Mouse (Mus musculus) cerebellum, postnatal 36 days (tissue): ENCODE measurements around the gene F2r.

ENCODE experiments used
- DNase-seq, 2 experiments: peaks; one replicate each; pipeline ENCODE4 v3.0.0; 2021 to 2022; ENCODE audit warnings: mixed read lengths in 2 of 2

The F2r gene

DNA sequence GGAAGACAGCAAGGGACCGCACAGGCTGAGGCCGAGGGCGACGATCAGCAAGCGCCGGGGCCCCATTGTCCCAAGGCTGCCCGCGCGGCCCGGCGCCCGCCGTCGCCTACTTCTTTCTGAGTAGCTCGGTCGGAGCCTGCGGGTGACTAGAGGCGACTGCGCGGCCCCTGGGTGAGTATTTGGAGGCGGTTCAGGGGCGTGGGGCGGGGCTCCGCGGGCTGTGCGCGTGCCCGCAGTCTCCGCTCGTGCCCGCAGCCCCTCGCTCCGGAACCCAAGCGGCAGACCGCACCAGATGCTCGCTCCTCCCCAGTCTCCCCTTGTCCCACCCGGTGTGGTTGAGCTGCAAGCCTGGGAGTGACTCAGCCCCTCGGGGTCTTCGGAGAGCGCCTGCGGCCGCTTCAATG, at the start of gene F2r:
TSS of gene F2r (minus strand) at position 179 of the 404 bp plus-strand sequence.
- peak; percentile 48 for DNase-seq

DNA sequence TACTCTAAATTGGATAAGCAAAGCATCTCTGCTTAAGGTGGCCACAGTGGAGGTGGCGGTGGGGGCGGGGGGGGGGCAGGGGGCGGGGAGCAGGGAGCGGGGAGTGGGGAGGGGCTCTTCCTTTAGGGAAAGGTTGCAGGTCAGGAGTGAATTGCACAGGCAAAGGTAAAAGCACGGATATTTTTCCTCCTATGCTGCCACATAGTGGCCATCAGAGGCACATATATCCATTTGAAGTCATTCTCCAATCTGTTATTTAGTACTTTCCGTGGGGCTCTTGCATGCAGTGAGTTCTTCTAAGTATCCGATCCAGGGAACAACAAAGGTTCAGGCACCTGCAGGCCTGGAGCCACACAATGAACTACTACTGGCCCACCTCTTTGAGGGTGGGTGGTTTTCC, 49.0 kb upstream of the F2r start:
- DNase-seq = peak in 1 of 2 experiments; percentile 8

DNA sequence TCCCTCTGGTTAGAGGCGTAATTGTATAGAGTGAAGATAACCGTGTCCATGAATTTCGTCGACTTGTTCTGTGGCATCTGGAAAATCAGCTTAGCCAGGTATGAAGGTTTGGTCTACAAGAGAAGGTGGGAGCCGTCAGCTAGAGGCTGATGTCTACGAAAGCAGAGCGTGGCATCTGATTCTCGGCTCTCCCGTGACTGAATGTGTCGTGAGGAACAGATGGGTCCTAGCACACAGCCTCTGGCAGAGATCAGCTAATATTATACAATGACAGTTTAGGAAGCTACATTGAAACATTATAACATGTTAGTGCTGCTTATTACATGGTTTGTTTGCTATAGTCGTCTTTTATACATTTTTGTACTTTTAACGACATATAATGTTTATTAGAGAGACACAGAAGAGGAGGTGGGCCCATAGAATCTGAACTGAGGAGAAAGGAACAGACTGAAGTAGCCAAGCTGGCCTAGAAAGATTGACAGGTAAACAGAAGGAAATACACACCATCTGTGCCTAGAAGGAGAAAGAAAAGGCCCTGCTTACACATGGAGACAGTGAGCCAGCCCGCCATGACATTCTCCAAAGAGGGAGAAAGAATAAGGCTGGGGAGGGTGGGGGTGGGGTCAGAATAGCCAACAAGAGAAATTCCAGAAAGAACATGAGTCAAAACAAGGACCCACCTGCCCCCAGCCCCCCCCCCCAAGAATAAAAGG, 47.5 kb upstream of the F2r start:
- no peak for DNase-seq

DNA sequence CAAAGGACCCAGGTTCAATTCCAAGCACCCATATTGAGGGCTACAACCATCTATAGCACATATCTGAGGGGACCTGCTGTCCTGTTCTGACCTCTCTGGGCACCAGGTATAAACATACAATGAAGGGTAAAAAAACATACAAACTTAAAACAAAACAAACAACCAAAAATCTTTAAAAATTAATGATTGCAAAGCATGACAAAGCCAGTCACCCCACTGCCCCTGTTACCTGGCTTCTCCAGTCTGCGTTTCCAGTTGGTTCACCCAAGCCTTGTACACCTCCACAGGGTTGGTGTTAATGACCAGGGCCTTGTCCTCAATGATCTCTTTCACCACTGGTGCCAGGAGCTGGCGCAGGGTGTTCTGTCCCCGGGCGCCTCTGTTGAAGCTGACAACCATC, 45.5 kb upstream of the F2r start:
- no peak for DNase-seq

DNA sequence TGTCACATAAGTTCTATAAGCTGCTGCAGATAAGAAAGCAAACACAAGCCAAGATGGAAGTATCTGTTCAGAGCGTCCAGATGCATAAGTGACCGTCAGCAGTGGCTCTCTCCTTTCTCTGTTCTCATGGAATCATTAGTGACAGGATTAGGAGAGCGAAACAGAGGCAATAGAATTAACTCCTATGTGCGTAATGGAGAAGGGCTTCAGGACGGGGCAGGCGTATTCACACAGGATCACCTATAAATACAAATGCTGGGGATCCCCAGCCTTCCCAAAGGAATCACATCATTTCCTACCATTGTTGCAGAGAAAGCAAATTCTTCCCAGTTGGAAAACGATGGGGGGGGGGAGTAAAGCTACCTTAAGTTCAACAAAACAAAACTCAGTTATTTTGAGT, 41.1 kb upstream of the F2r start:
- no peak for DNase-seq

DNA sequence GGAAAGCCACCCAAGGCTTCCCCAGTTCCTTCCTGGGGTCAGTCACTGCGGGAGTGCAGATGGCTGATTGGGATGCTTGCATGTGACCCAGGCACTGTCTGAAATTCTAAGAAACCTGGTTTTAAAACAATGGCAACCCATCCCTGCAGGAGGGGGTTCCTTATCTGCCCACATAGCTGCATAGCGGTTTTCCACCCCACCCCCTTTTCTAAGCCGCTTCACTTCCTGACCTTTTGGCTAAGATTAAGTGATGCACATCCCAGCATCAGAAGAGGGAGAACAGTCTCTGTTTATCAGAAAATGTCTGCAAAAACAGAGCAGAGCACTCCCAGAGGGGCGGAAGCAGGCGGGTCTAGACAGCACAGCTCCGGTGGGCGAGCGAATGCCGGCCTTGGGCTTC, 38.9 kb upstream of the F2r start:
- DNase-seq = no peak

DNA sequence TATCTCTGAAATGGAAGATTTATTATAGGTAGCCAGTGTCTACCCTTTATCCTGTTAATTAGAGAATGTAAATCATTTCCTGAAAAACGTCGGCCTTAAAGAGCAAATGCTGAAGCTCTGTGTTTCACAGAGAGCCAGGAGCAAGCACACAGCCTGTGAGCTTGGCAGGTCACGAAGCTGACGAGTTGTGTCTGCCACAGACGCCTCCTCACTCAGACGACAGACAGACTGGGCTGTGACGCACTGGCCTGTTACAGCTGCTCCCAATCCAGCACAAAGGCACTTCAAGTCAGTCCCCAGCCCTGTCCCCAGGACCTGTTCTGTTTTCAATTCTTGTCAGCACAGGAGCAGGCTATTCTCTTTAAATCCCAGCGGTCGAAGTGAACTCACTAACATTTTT, 37.0 kb upstream of the F2r start:
- no peak for DNase-seq

DNA sequence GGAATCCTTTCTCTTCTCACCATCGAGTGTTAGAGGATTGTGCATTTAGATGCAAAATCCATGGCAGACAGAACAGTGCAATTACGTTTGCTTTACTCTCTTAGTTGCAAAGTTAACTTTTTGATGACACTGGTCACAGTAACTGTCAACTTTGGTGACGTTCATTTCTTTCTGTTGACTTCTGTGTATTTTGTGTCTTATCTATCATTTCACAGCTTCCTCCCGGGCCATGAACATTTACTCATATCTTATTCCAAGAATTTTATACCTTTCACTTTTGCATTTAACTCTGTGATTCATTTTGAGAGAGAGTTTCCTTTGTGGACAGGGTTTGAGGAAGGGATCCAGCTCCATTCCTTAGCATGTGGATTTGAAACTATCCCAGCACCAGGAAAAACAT, 35.4 kb upstream of the F2r start:
- DNase-seq = no peak

DNA sequence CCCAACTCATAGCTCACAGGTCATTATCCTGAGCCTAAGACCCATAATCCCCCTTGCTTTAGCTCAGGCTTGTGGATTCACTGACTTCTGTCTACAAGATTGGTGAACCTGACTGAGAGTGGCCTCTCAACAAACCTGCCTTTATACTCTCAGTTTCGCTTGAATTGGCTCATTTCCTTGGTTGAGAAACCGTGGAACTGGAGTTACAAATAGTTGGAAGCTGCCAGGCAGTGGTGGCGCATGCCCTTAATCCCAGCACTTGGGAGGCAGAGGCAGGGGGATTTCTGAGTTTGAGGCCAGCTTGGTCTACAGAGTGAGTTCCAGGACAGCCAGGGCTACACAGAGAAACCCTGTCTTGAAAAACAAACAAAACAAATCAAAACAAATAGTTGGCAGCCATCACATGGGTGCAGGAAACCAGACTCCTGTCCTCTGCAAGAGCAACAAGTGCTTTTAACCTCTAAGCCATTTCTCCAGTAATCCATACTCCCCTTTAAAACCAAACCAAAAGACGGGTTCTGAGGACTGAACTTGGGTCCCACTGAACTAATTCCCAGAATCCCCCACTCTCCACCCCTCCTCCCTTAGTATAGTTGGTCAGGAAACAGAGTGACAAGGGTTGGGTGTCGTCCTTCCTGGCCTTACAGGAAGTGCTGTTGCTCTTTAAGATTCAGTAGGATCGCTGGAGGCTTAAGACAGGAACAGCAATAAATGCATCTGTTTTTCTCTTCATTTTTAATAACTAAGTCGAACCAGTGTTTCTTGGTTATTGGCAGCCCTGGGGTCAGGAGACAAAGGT, 33.8 kb upstream of the F2r start:
- DNase-seq = no peak

DNA sequence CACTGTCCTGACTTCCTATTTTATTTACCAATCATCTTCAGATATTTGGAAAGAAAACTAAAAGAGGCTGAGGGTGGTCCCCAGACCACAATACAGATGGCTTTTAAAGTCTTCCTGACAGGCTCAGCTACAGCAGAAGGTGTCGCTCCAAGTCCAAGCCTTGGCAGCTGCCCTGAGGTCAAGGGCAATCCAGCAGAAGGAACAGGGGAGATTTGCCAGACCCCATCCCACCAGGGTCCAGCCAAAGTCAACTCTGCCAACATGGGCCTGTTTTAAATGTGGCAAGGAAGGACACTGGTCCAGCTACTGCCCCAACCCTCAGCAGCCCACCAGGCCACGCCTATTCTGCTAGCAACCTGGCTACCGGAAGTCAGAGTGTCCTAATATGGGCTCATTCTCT, 31.7 kb upstream of the F2r start:
- no peak for DNase-seq

DNA sequence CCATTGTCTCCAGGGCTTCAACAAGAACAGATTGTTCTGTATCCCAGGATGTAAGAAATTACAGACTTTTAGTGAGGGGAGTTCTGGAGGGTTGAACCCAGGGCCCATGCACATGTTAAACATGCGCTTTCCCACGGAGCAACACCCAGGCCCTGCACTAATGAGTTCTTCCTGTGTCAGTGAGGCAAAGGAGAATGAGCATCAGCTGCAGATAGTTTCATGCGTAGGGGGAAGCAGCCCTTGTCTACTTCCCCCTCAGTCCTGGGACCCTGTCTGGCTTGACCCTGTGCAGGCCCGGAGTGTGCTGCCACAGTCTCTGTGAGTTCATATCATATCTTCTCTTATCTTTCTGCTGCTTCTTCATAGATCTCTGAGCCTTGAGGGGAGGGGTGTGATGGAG, 29.0 kb upstream of the F2r start:
- no peak for DNase-seq

DNA sequence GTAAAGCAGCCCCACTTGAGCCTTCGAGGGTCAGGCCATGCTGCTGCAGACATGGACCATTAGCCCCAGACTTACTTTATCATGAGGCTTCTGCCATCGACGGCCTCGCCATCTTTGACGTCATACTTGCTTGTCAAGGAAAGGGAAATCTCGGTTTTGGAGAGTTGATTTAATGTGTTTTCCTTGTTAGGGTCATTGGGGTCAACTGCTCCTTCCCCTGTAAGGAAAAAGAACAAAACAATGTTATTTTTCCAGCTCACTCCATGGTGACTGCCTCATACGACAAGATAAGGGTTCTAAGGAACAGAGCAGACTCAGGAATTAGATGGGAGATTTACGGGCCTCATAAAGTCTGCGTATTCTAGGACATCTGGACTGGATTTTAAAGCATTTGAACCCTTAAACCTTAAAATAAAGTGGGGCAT, 28.4 kb upstream of the F2r start:
- DNase-seq = no peak

DNA sequence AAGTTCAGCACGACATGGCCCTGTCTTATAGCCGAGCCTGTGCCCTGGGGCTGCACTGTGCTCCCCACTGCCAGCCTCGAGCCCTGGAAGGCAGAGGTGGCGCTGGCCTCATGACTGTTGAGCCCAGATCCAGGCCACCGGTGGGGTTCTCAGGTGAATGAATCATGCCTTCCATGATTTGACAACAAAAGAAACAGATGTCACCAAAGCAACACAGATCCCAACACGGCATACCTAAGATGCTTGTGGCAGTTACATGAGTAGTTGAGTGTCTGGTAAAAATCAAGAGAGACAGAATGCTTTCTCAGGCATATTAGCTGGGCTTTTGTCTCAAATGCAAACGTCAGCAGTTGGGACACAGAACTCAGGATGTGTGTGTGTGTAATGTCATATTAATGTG, 25.5 kb upstream of the F2r start:
- DNase-seq = no peak

DNA sequence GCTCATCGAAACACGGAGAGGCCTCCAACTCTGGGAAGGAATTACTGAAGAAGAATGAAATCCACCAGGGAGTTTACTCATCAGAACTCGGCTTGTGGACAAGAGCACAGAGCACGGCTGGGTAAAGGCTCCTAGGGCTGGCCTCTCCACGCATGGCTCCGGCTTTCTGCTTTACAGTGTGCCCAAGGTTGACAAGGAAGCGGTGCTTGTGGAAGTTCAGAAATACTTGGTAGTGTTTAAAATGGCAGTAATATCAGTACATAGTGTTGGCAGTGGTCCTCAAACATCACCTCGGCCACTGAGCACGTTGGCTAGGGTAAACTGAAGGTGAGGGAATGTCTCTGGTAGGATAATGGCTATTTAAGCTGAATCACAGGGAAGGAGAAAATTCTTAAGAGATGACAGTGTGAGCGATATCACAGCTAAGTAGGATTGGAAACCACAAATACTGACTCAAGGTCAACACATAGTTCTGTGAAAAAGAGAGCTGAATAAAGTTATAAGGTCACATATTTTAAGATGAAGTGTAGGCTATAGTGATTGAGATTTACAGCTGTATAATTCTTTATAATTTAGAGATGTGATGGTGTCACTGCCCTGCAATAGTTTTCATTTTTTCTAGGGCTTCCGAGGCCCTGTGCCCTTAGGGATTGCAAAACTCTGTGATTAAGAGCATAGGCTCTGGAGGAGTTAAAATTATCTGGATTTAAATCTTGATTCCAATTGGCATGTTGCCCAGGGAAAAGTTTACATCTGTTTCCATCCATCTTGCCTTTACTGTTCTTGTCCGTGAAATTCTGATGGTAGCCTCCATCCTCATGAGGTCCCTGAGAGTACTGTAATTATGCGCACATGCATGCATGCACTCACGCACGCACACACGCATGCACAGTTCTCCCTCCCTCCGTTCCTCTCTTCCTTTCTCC, 23.0 kb upstream of the F2r start:
- DNase-seq = no peak

DNA sequence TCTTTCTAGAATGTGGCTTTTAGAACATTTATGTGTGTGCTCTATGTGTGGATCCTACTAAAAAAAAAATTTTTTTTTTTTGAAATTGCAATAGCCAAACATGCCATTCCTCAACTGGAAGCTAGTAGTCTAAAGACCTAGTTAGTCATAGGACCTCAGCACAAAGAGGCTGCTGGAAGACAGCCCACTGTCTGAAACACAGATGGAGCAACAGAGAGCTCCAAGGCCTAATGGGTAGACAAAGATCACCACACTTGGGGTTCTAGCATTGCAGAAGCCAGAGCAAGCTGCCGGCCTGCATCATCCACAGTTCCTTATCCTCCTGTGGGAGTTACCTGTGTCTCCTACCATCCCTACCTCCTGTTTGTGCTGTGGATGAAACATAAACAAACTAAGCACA, 22.1 kb upstream of the F2r start:
- no peak for DNase-seq

DNA sequence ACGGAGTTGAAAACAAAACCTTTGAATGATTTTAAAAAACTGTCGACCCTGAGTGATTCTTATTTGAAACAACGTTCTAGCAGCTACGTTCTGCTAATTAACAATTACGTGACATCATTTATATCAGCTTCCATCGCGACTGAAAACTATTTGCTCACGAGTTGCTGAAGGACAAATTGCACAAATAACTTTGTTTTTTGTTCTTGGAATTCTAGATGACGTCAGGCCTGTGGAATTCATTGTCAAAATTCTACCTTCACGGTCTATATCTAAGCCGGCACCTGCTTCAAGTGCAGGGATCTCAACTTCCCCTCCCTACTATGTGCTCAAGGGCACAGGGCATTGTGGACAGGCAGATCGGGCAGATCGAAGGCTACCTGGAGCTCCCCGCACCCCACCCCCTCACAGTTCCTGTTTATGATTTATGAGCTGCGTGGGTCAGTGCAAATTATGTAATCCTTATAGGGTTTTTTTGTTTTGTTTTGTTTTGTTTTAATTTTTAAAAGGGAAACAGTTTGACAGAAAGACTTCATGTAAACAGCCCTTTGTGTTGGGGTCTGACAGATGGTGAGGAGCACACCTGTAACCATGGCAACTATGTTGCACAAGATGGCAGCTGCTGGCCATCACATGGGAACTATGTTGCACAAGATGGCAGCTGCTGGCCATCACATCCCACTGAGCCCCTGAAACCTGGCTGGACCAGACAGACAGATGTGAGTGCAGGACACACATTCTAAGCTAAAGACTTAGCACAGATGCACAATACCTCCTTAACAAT, 21.2 kb upstream of the F2r start:
- no peak for DNase-seq

DNA sequence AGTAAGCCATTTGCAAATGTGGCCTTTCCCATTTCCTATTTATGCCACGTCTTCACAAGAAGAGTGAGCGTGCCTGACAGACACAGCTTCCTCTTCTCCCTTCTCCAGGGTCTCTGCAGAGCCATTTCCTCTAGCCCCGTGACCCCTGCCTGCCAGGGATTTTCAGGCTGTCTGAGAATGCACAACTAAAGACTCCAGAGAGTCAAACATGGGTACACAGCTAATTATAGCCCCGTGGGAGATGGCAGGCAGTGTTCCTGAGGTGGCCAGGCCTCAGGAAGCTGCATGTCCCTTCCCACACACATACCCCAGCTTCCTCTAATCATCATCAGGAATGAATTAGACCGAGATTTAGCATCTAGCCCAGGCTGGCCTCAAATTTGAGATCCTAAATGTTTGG, 20.6 kb upstream of the F2r start:
- no peak for DNase-seq

DNA sequence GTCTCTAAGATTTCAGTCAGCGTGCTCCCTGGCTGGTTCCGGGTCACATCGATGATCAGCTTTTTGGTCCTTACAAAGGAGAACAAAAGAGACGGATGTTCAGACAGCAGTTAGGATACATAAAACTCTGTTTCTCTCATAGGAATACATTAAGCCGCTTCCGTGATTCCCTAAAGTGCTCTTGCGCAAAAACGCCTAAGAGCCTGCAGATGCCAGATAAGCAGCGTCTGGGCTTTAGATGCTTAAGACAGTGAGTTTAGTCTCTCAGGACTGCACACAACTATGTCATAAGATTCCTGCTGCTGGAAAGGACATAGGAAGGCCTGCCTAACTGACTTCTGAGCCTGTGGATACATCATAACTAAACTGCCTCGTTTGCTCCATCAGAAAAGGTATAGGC, 19.4 kb upstream of the F2r start:
- DNase-seq = no peak

DNA sequence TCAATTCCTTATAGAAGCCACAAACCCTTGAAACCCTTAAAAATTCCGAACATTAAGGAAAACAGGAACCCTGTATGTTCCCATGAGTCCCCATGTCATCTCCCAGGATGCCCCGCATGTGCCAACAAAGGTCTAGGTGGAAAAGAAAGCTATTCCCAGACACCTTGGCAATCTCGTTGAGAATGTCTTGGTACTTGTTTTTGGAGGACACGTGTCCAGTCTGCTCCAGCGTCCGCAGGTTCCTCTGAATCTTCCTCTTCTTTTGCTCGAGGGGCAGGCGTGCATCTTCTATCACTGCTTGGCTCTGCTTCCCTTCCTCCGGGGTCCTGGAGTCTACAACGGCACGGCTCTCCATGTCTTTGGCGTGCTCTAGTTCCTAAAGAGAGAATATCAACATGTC, 17.0 kb upstream of the F2r start:
- DNase-seq = no peak

DNA sequence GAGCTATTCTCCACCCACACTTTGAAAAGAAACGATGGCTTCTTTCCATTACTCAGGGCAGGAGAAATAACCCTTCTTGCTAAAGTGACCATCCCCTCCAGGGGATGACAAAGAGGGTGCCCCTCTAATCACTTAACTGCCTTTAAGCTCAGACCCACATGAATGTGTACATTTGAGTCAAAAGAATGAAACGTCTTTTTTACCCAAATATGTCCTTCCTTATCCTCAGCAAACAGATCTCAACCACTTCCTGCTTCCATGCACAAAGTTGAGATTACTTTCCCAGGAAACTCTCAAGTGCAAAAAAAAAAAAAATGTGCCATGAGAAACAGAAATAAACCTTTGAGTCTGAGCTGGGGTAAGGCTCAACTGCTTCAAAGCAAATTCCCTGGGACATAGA, 16.2 kb upstream of the F2r start:
- no peak for DNase-seq

DNA sequence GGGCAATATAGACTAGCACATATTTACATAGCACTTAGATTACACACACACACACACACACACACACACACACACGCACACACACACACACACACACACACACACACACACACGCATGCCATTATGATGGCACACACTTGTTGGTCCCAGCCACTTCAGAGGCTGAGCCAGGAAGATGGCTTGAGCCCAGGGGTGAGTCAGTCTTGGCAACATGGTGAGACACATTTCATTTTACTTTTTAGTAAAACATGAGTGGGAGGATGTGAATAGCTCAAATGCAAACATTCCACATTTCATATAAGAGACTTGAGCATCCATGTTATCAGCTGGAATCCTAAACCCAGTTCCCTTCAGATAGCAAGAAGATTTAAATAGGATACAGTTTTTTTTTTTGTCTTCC, 15.1 kb upstream of the F2r start:
- no peak for DNase-seq

DNA sequence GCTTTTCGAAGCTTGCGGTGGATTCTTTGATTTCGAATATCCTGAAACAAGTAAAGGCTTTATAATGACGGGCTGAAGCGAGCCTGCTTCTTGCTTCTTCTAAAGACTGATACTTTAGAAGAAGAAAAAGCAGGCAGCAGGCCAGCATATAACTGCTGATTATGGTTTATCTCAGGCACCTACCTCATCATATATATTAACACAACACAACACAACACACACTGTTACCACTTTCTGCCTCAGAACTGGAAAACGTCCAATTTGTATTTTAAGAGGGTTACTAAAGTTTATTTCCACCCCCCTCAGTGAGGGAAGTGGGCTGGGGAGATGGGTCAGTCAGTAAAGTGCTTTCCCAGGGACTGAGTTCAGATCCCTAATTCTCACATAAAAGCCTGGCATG, 13.9 kb upstream of the F2r start:
- no peak for DNase-seq

DNA sequence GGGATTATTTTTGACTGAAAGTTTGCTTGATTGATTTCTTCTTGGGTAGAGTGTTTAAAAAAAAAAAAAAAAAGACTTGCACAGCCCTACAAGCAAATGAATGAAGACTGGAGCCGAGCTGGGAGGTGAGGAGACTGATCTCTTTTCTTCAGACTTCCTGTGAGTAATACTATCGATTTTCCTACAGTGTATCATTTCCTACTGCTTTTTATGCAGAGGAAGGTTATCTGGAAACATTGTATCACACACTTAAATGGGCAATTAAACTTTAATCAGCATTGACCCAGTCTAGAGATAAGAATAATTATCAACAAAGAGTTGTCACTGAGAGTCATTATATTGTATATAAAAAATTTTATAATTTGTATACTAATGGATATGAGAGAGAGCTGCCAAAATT, 12.5 kb upstream of the F2r start:
- no peak for DNase-seq
